Mouse (Mus musculus) heart, embryonic 13.5 days (tissue): ENCODE results near the gene Cd19. TPM values are rescaled to one million over a fixed set of nuclear protein-coding genes. Genes with fewer than 3 reads are reported as not detected.

Source experiments
- ATAC-seq: fragments of 200-750 bp; cut with Nextera tagmentation; 2 replicates; pipeline ENCODE4 v1.8.0; 2017; ENCODE audit warnings: moderate TSS enrichment; ENCODE audit not compliant: insufficient number of reproducible peaks, low FRiP score, low TSS enrichment; ENCODE audit errors: extremely low read depth
- H3K27ac ChIP-seq: fragments of 300-500 bp; sonication (generic); replicated peaks from 2 replicates; pipeline ENCODE4 v1.5.1; 2015; ENCODE audit warnings: moderate library complexity, mild to moderate bottlenecking, inconsistent platforms
- H3K27me3 ChIP-seq: fragments of 300-500 bp; sonication (generic); replicated peaks from 2 replicates; pipeline ENCODE4 v1.6.1; 2015; ENCODE audit warnings: mild to moderate bottlenecking, inconsistent platforms
- H3K36me3 ChIP-seq: fragments of 300-500 bp; sonication (generic); 2 replicates; pipeline ENCODE4 v1.6.1; 2015; ENCODE audit warnings: mild to moderate bottlenecking, inconsistent platforms
- H3K4me1 ChIP-seq: fragments of 300-500 bp; sonication (generic); 2 replicates; pipeline ENCODE4 v1.6.1; 2015; ENCODE audit warnings: inconsistent platforms
- H3K4me2 ChIP-seq: fragments of 300-500 bp; sonication (generic); 2 replicates; pipeline ENCODE4 v1.6.1; 2015; ENCODE audit warnings: inconsistent platforms, mild to moderate bottlenecking, moderate library complexity
- H3K4me3 ChIP-seq: fragments of 300-500 bp; sonication (generic); 2 replicates; pipeline ENCODE4 v1.5.1; 2015; ENCODE audit warnings: moderate library complexity, mild to moderate bottlenecking, inconsistent platforms
- H3K9ac ChIP-seq: fragments of 300-500 bp; sonication (generic); 2 replicates; pipeline ENCODE4 v1.6.1; 2015; ENCODE audit warnings: inconsistent platforms, mild to moderate bottlenecking, moderate library complexity
- H3K9me3 ChIP-seq: fragments of 300-500 bp; sonication (generic); 2 replicates; pipeline ENCODE4 v1.6.1; 2016; ENCODE audit warnings: inconsistent platforms
- WGBS: fragments of 180-500 bp; shearing (Covaris S2); methylation state at CpG from one replicate; pipeline ENCODE4 v1.1.7; 2015; ENCODE audit warnings: mixed read lengths; 5-methylcytosine and 5-hydroxymethylcytosine counted together
- polyA plus RNA-seq: library from polyadenylated mRNA; unstranded; fragments of >200 nt; fragmentation: Nextera tagmentation; extraction: Ambion mirVana; gene quantifications from 2 replicates; pipeline ENCODE4 v1.2.1, GENCODE M21; 2015

The Cd19 gene
- polyA plus RNA-seq, 1 experiment from 2014 or later = not detected

GRCm38 (mm10) chr7:126377278-126378158, 37.2 kb downstream of the Cd19 start, which contains the start of gene Spns1:
Gene Spns1, minus strand, starts transcription at chr7:126377450.
- Histone ChIP-seq H3K4me1 (peaks cover 21% of the 10 kb centered on the region), H3K9me3 (no peaks in the 10 kb centered on the region), H3K9ac (peak within 1 kb of the TSS; percentile 95), H3K27ac (peak within 1 kb of the TSS; percentile 49), H3K4me2 (peak within 1 kb of the TSS; percentile 98), H3K27me3 (peaks cover 4% of the 10 kb centered on the region; the same call in 1 of the 2 replicates), H3K4me3 (peak within 1 kb of the TSS; percentile 98), H3K36me3 (peaks cover 30% of the 10 kb centered on the region)
- peak; percentile 91 for ATAC-seq
- WGBS = under 1% methylated on average over 33 of the region's 33 CpGs

GRCm38 (mm10) chr7:126376903-126377277, 37.8 kb downstream of the Cd19 start:
- peak overlapping the region; percentile 98 for H3K4me3 ChIP-seq
- under 1% methylated on average over 27 of the region's 27 CpGs for WGBS
- peak overlapping the region; percentile 49; the same call in 1 of the 2 replicates for H3K27ac ChIP-seq
- no peak; the same call in 1 of the 2 replicates for ATAC-seq
- H3K4me2 ChIP-seq = peak overlapping the region; percentile 98
- H3K27me3 ChIP-seq = peaks cover 4% of the 10 kb centered on the region; the same call in 1 of the 2 replicates
- peaks cover 36% of the 10 kb centered on the region for H3K36me3 ChIP-seq
- no peaks in the 10 kb centered on the region for H3K9me3 ChIP-seq
- peaks cover 21% of the 10 kb centered on the region for H3K4me1 ChIP-seq
- peak overlapping the region; percentile 95 for H3K9ac ChIP-seq

GRCm38 (mm10) chr7:126375012-126375411, 39.7 kb downstream of the Cd19 start:
- Histone ChIP-seq H3K4me3 (no peak overlapping the region), H3K27me3 (peaks cover 4% of the 10 kb centered on the region; the same call in 1 of the 2 replicates), H3K36me3 (peaks cover 55% of the 10 kb centered on the region), H3K9ac (no peak overlapping the region), H3K9me3 (no peaks in the 10 kb centered on the region), H3K27ac (no peak overlapping the region), H3K4me1 (peaks cover 22% of the 10 kb centered on the region), H3K4me2 (no peak overlapping the region)
- no peak for ATAC-seq
- 71% methylated on average over 5 of the region's 5 CpGs for WGBS

- H3K4me1 ChIP-seq = peaks cover 26% of the 10 kb centered on the region
- H3K9ac ChIP-seq = no peak overlapping the region
- peaks cover 60% of the 10 kb centered on the region for H3K36me3 ChIP-seq
- no peak for ATAC-seq
- 65% methylated on average over 6 of the region's 6 CpGs for WGBS
- H3K4me3 ChIP-seq = no peak overlapping the region
- H3K27ac ChIP-seq = no peak overlapping the region
- H3K9me3 ChIP-seq = no peaks in the 10 kb centered on the region
- H3K27me3 ChIP-seq = peaks cover 4% of the 10 kb centered on the region; the same call in 1 of the 2 replicates
- H3K4me2 ChIP-seq = no peak overlapping the region
Measured at GRCm38 (mm10) chr7:126374526-126374925, 40.2 kb downstream of the Cd19 start.

- no peaks in the 10 kb centered on the region for H3K27me3 ChIP-seq
- WGBS = 81% methylated on average over 9 of the region's 9 CpGs
Measured at GRCm38 (mm10) chr7:126373007-126373406, 41.7 kb downstream of the Cd19 start.

GRCm38 (mm10) chr7:126369393-126369792, 45.3 kb downstream of the Cd19 start, which contains the start of gene Lat:
Gene Lat, minus strand, starts transcription at chr7:126369570.
- 0 out of 2 replicates have a peak, but pooled peaks cover 8% of the 10 kb centered on the region for H3K4me1 ChIP-seq
- H3K27ac ChIP-seq = no peak within 1 kb of the TSS
- peaks cover 51% of the 10 kb centered on the region for H3K36me3 ChIP-seq
- ATAC-seq = no peak
- H3K9ac ChIP-seq = 0 out of 2 replicates have a peak within 1 kb of the TSS, but pooled peaks have one; percentile 24
- H3K4me3 ChIP-seq = peak within 1 kb of the TSS; percentile 13; the same call in 1 of the 2 replicates
- peak within 1 kb of the TSS; percentile 36 for H3K4me2 ChIP-seq
- 53% methylated on average over 13 of the region's 13 CpGs for WGBS
- no peaks in the 10 kb centered on the region for H3K9me3 ChIP-seq
- H3K27me3 ChIP-seq = no peaks in the 10 kb centered on the region

More at GRCm38 (mm10) chr7:126373007-126373406, 41.7 kb downstream of the Cd19 start:
- Histone ChIP-seq H3K9ac (no peak overlapping the region), H3K4me3 (no peak overlapping the region), H3K27ac (no peak overlapping the region), H3K9me3 (no peaks in the 10 kb centered on the region), H3K4me1 (peaks cover 25% of the 10 kb centered on the region), H3K4me2 (no peak overlapping the region), H3K36me3 (peaks cover 62% of the 10 kb centered on the region)
- no peak for ATAC-seq

- H3K4me3 ChIP-seq = no peak overlapping the region
- H3K36me3 ChIP-seq = peaks cover 43% of the 10 kb centered on the region
- ATAC-seq = no peak
- no peaks in the 10 kb centered on the region for H3K9me3 ChIP-seq
- H3K4me2 ChIP-seq = no peak overlapping the region
- H3K9ac ChIP-seq = no peak overlapping the region
- WGBS = 75% methylated on average over 8 of the region's 8 CpGs
- H3K4me1 ChIP-seq = 0 out of 2 replicates have a peak, but pooled peaks cover 8% of the 10 kb centered on the region
- no peak overlapping the region for H3K27ac ChIP-seq
- H3K27me3 ChIP-seq = no peaks in the 10 kb centered on the region
Measured at GRCm38 (mm10) chr7:126368367-126368766, 46.3 kb downstream of the Cd19 start.

GRCm38 (mm10) chr7:126367636-126368035, 47.1 kb downstream of the Cd19 start:
- H3K27ac ChIP-seq = no peak overlapping the region
- no peak overlapping the region for H3K9ac ChIP-seq
- 72% methylated on average over 10 of the region's 10 CpGs for WGBS
- peaks cover 38% of the 10 kb centered on the region for H3K36me3 ChIP-seq
- H3K9me3 ChIP-seq = no peaks in the 10 kb centered on the region
- no peak for ATAC-seq
- H3K4me2 ChIP-seq = no peak overlapping the region
- H3K4me1 ChIP-seq = 0 out of 2 replicates have a peak, but pooled peaks cover 8% of the 10 kb centered on the region
- no peak overlapping the region for H3K4me3 ChIP-seq
- H3K27me3 ChIP-seq = no peaks in the 10 kb centered on the region

GRCm38 (mm10) chr7:126363038-126363437, 51.7 kb downstream of the Cd19 start:
- ATAC-seq = no peak
- no peaks in the 10 kb centered on the region for H3K4me1 ChIP-seq
- no peak overlapping the region for H3K9ac ChIP-seq
- H3K4me2 ChIP-seq = no peak overlapping the region
- no peaks in the 10 kb centered on the region for H3K27me3 ChIP-seq
- WGBS = 68% methylated on average over 6 of the region's 6 CpGs
- H3K36me3 ChIP-seq = peaks cover 5% of the 10 kb centered on the region
- no peaks in the 10 kb centered on the region for H3K9me3 ChIP-seq
- H3K27ac ChIP-seq = no peak overlapping the region
- no peak overlapping the region for H3K4me3 ChIP-seq

GRCm38 (mm10) chr7:126359049-126359448, 55.6 kb downstream of the Cd19 start:
- Histone ChIP-seq H3K4me2 (peak overlapping the region; percentile 42), H3K4me1 (peaks cover 23% of the 10 kb centered on the region), H3K36me3 (peaks cover 5% of the 10 kb centered on the region; the same call in 1 of the 2 replicates), H3K27ac (no peak overlapping the region), H3K27me3 (no peaks in the 10 kb centered on the region), H3K9ac (no peak overlapping the region), H3K4me3 (no peak overlapping the region), H3K9me3 (no peaks in the 10 kb centered on the region)
- ATAC-seq = no peak
- 56% methylated on average over 13 of the region's 13 CpGs for WGBS
